Mouse (Mus musculus) midbrain, embryonic 10.5 days (tissue): Measurements from ENCODE around the gene Fam193b. TPM values are rescaled to one million over a fixed set of nuclear protein-coding genes. Genes with fewer than 3 reads are reported as not detected.
"Not testable (repeated sequence)": the region's sequence is repeated elsewhere in the genome, so short reads cannot be mapped to it uniquely, and the experiment has no call there.

ENCODE experiments used
- DNase-seq: peaks from one replicate; pipeline ENCODE4 v3.0.0-alpha.2; 2017; ENCODE audit warnings: low spot score
- H3K27ac ChIP-seq: fragments of 300-500 bp; sonication (generic); replicated peaks from 2 replicates; pipeline ENCODE4 v1.5.1; 2016; ENCODE audit warnings: mild to moderate bottlenecking
- H3K27me3 ChIP-seq: fragments of 300-500 bp; sonication (generic); 2 replicates; pipeline ENCODE4 v1.6.1; 2016; ENCODE audit warnings: low read depth, mild to moderate bottlenecking; ENCODE audit not compliant: poor library complexity, severe bottlenecking
- H3K36me3 ChIP-seq: fragments of 300-500 bp; sonication (generic); 2 replicates; pipeline ENCODE4 v1.6.1; 2016; ENCODE audit warnings: mild to moderate bottlenecking, moderate library complexity
- H3K4me1 ChIP-seq: fragments of 300-500 bp; sonication (generic); 2 replicates; pipeline ENCODE4 v1.6.1; 2016
- H3K4me3 ChIP-seq: fragments of 300-500 bp; sonication (generic); 2 replicates; pipeline ENCODE4 v1.5.1; 2016; ENCODE audit warnings: mild to moderate bottlenecking, moderate library complexity
- H3K9me3 ChIP-seq: fragments of 300-500 bp; sonication (generic); replicated peaks from 2 replicates; pipeline ENCODE4 v1.6.1; 2016; ENCODE audit warnings: mild to moderate bottlenecking
- WGBS: fragments of 180-500 bp; shearing (Covaris S2); methylation state at CpG from one replicate; pipeline ENCODE4 v1.1.7; 2016; 5-methylcytosine and 5-hydroxymethylcytosine counted together
- polyA plus RNA-seq: library from polyadenylated mRNA; unstranded; fragments of >200 nt; fragmentation: Nextera tagmentation; extraction: Ambion mirVana; gene quantifications from 2 replicates; pipeline ENCODE4 v1.2.1, GENCODE M21; 2016

The Fam193b gene
- polyA plus RNA-seq, 1 experiment from 2014 or later, result 56.7 TPM

GRCm38 (mm10) chr13:55595375-55595774 is 24.5 kb upstream of the Fam193b start:
- WGBS, result 92% methylated on average over 12 of the region's 12 CpGs
- Histone ChIP-seq H3K9me3 (no peaks in the 10 kb centered on the region), H3K27me3 (peaks cover 11% of the 10 kb centered on the region), H3K4me3 (no peak overlapping the region), H3K27ac (no peak overlapping the region), H3K4me1 (peaks cover 29% of the 10 kb centered on the region), H3K36me3 (peaks cover 46% of the 10 kb centered on the region)
- DNase-seq, result no peak

GRCm38 (mm10) chr13:55593254-55593747 is 22.4 kb upstream of the Fam193b start:
- no peak for DNase-seq

GRCm38 (mm10) chr13:55592512-55593253 is 21.8 kb upstream of the Fam193b start:
- Histone ChIP-seq H3K27ac (peak overlapping the region; percentile 91), H3K27me3 (peaks cover 11% of the 10 kb centered on the region), H3K36me3 (peaks cover 35% of the 10 kb centered on the region), H3K4me1 (peaks cover 17% of the 10 kb centered on the region), H3K4me3 (peak overlapping the region; percentile 91), H3K9me3 (no peaks in the 10 kb centered on the region)
- 6% methylated on average over 29 of the region's 29 CpGs for WGBS
- DNase-seq, result peak; percentile 98

More at GRCm38 (mm10) chr13:55593254-55593747, 22.4 kb upstream of the Fam193b start:
- peak overlapping the region; percentile 91 for H3K27ac ChIP-seq
- H3K4me1 ChIP-seq, result peaks cover 17% of the 10 kb centered on the region
- H3K27me3 ChIP-seq, result peaks cover 11% of the 10 kb centered on the region
- H3K9me3 ChIP-seq, result no peaks in the 10 kb centered on the region
- WGBS, result under 1% methylated on average over 31 of the region's 31 CpGs
- H3K36me3 ChIP-seq, result peaks cover 42% of the 10 kb centered on the region
- peak overlapping the region; percentile 91 for H3K4me3 ChIP-seq

GRCm38 (mm10) chr13:55591961-55592490 is 21.1 kb upstream of the Fam193b start:
- Histone ChIP-seq H3K27me3 (peaks cover 11% of the 10 kb centered on the region), H3K4me1 (peaks cover 17% of the 10 kb centered on the region), H3K4me3 (peak overlapping the region; percentile 91), H3K9me3 (no peaks in the 10 kb centered on the region), H3K27ac (peak overlapping the region; percentile 91), H3K36me3 (peaks cover 29% of the 10 kb centered on the region)
- WGBS, result 76% methylated on average over 4 of the region's 4 CpGs
- DNase-seq, result no peak

GRCm38 (mm10) chr13:55578086-55578485 is 7.2 kb upstream of the Fam193b start:
- Histone ChIP-seq H3K4me3 (no peak overlapping the region), H3K27me3 (no peaks in the 10 kb centered on the region), H3K4me1 (no peaks in the 10 kb centered on the region), H3K36me3 (peaks cover 3% of the 10 kb centered on the region; the same call in 1 of the 2 replicates), H3K27ac (no peak overlapping the region), H3K9me3 (no peaks in the 10 kb centered on the region)
- 81% methylated on average over 4 of the region's 4 CpGs for WGBS
- no peak for DNase-seq

- DNase-seq, H3K36me3 ChIP-seq, H3K9me3 ChIP-seq, H3K27me3 ChIP-seq, H3K4me3 ChIP-seq, H3K27ac ChIP-seq, H3K4me1 ChIP-seq: not testable (repeated sequence)
- WGBS, result 85% methylated on average over 7 of the region's 7 CpGs
Measured at GRCm38 (mm10) chr13:55576872-55577271, 6.0 kb upstream of the Fam193b start.

GRCm38 (mm10) chr13:55575932-55576331 is 5.0 kb upstream of the Fam193b start:
- WGBS, result 59% methylated on average over 5 of the region's 5 CpGs
- peaks cover 13% of the 10 kb centered on the region for H3K4me1 ChIP-seq
- no peak overlapping the region for H3K4me3 ChIP-seq
- H3K36me3 ChIP-seq, result peaks cover 3% of the 10 kb centered on the region; the same call in 1 of the 2 replicates
- H3K27me3 ChIP-seq, result no peaks in the 10 kb centered on the region
- no peak overlapping the region for H3K27ac ChIP-seq
- H3K9me3 ChIP-seq, result no peaks in the 10 kb centered on the region
- no peak for DNase-seq

GRCm38 (mm10) chr13:55574321-55574720 is 3.4 kb upstream of the Fam193b start:
- peaks cover 4% of the 10 kb centered on the region; the same call in 1 of the 2 replicates for H3K36me3 ChIP-seq
- H3K27ac ChIP-seq, result no peak overlapping the region
- no peak for DNase-seq
- H3K27me3 ChIP-seq, result no peaks in the 10 kb centered on the region
- peaks cover 24% of the 10 kb centered on the region for H3K4me1 ChIP-seq
- no peaks in the 10 kb centered on the region for H3K9me3 ChIP-seq
- H3K4me3 ChIP-seq, result no peak overlapping the region
- WGBS, result 87% methylated on average over 5 of the region's 5 CpGs

- Histone ChIP-seq H3K27ac (no peak within 1 kb of the TSS), H3K36me3 (peaks cover 12% of the 10 kb centered on the region), H3K9me3 (no peaks in the 10 kb centered on the region), H3K4me1 (peaks cover 29% of the 10 kb centered on the region), H3K4me3 (no peak within 1 kb of the TSS), H3K27me3 (no peaks in the 10 kb centered on the region)
- WGBS, result 99% methylated on average over 2 of the region's 2 CpGs
- no peak for DNase-seq
Measured at GRCm38 (mm10) chr13:55573432-55573831, 2.5 kb upstream of the Fam193b start, which contains the start of gene Tmed9. Tmed9 (plus strand) TSS chr13:55573732.

- H3K4me3 ChIP-seq, result peak overlapping the region; percentile 97
- 82% methylated on average over 2 of the region's 2 CpGs for WGBS
Measured at GRCm38 (mm10) chr13:55571977-55572376, 1.1 kb upstream of the Fam193b start.

GRCm38 (mm10) chr13:55570286-55570973 is 490 bp downstream of the Fam193b start:
- H3K27ac ChIP-seq, result peak overlapping the region; percentile 96
- H3K4me1 ChIP-seq, result peaks cover 33% of the 10 kb centered on the region
- no peaks in the 10 kb centered on the region for H3K27me3 ChIP-seq
- H3K9me3 ChIP-seq, result no peaks in the 10 kb centered on the region
- 3% methylated on average over 47 of the region's 47 CpGs for WGBS
- H3K36me3 ChIP-seq, result peaks cover 41% of the 10 kb centered on the region
- DNase-seq, result peak; percentile 50
- peak overlapping the region; percentile 97 for H3K4me3 ChIP-seq

More at GRCm38 (mm10) chr13:55571977-55572376, 1.1 kb upstream of the Fam193b start:
- H3K36me3 ChIP-seq, result peaks cover 26% of the 10 kb centered on the region
- H3K4me1 ChIP-seq, result peaks cover 33% of the 10 kb centered on the region
- H3K9me3 ChIP-seq, result no peaks in the 10 kb centered on the region
- no peaks in the 10 kb centered on the region for H3K27me3 ChIP-seq
- no peak overlapping the region for H3K27ac ChIP-seq
- no peak for DNase-seq

GRCm38 (mm10) chr13:55569726-55570285 is 1.1 kb downstream of the Fam193b start:
- H3K4me3 ChIP-seq, result peak overlapping the region; percentile 97
- no peaks in the 10 kb centered on the region for H3K27me3 ChIP-seq
- H3K4me1 ChIP-seq, result peaks cover 33% of the 10 kb centered on the region
- peaks cover 47% of the 10 kb centered on the region for H3K36me3 ChIP-seq
- peak overlapping the region; percentile 96 for H3K27ac ChIP-seq
- WGBS, result 9% methylated on average over 16 of the region's 16 CpGs
- no peaks in the 10 kb centered on the region for H3K9me3 ChIP-seq
- peak; percentile 32 for DNase-seq
